Mouse (Mus musculus): ENCODE results near the gene Fbxw5.

- TF ChIP-seq CTCF (IDR thresholded peaks at IDR 0.05; ENCODE audit: control insufficient read depth, insufficient read depth, low read length): no peak
- no peak for TF ChIP-seq POLR2A (IDR thresholded peaks at IDR 0.05; ENCODE audit: borderline replicate concordance, control insufficient read depth, low read depth, low read length)
Observed at GRCm38 (mm10) chr2:25497846-25498575, 2.5 kb upstream of the Fbxw5 start.

Data from bone marrow, adult 2 months (tissue).